Mouse (Mus musculus) small intestine, adult 2 months (tissue): ENCODE results near the gene Gm5475.

Source experiments
- CTCF ChIP-seq: fragments of 200-500 bp; IDR thresholded peaks from 2 replicates; pipeline ENCODE4 v1.5.1; 2012; ENCODE audit warnings: low read depth, mild to moderate bottlenecking, control low read depth, inconsistent platforms, low read length, moderate library complexity, mixed read lengths; ENCODE audit not compliant: insufficient replicate concordance, insufficient read length; ENCODE audit errors: extremely low read depth
- POLR2A ChIP-seq: fragments of 200-500 bp; IDR thresholded peaks from 2 replicates; pipeline ENCODE4 v1.6.1; 2012; ENCODE audit warnings: low read depth, mild to moderate bottlenecking, control low read depth, inconsistent platforms, low read length, moderate library complexity

- no peak for TF ChIP-seq CTCF
- no peak for TF ChIP-seq POLR2A
Measured at GRCm38 (mm10) chr15:100379658-100380057, 42.3 kb upstream of the Gm5475 start.
